Mouse (Mus musculus): ENCODE data around the gene Ppm1b. TPM values are rescaled to one million over a fixed set of nuclear protein-coding genes. Genes with fewer than 3 reads are reported as not detected.

Ppm1b gene
- total RNA-seq, 1 experiment = 75.9 TPM

GRCm38 (mm10) chr17:84981721-84982120, 25.2 kb downstream of the Ppm1b start:
- Histone ChIP-seq H3K4me3 (ENCODE audit: insufficient read depth in 1 of 2, low read depth in 1 of 2, low read length in 2 of 2, poor library complexity in 1 of 2, severe bottlenecking in 1 of 2) (no peak overlapping the region), H3K4me1 (ENCODE audit: control insufficient read depth in 2 of 2, insufficient read depth in 2 of 2, low read length in 2 of 2, poor library complexity in 1 of 2) (peaks cover 2 to 3% of the 10 kb centered on the region in 2 experiments; a peak in 1 of 4 replicates), H3K9ac (ENCODE audit: insufficient read depth, low read depth, low read length, poor library complexity, severe bottlenecking) (no peak overlapping the region), H3K36me3 (ENCODE audit: control insufficient read depth, insufficient read depth, low read length, poor library complexity, severe bottlenecking) (peaks cover 16% of the 10 kb centered on the region; the same call in 1 of the 2 replicates), H3K27ac (ENCODE audit: insufficient read depth, low read depth, low read length, poor library complexity, severe bottlenecking) (no peak overlapping the region), H3K9me3 (ENCODE audit: control insufficient read depth, insufficient read depth, low read depth, low read length) (peaks cover 31% of the 10 kb centered on the region)
- no peak for DNase-seq (ENCODE audit: low read depth, low spot score)
- no peak for TF ChIP-seq ZC3H11A (IDR thresholded peaks at IDR 0.05; ENCODE audit: borderline replicate concordance, low read depth, low read length)
- TF ChIP-seq ZNF384 (IDR thresholded peaks at IDR 0.05; ENCODE audit: low read depth, low read length) = no peak
- no peak for TF ChIP-seq HCFC1 (IDR thresholded peaks at IDR 0.05; ENCODE audit: borderline replicate concordance, insufficient read depth, low read length)
- TF ChIP-seq MAFK (IDR thresholded peaks at IDR 0.05; ENCODE audit: insufficient read depth, low read depth, low read length) = no peak
- no peak for TF ChIP-seq CHD2 (IDR thresholded peaks at IDR 0.05; ENCODE audit: low read depth, low read length)
- in situ Hi-C loops (cut with MboI; ENCODE audit: low sequenced_read_pairs in 2 of 2, unreplicated experiment in 2 of 2) = no loop called here

GRCm38 (mm10) chr17:84982735-84983134, 26.2 kb downstream of the Ppm1b start:
- Histone ChIP-seq H3K9ac (ENCODE audit: insufficient read depth, low read depth, low read length, poor library complexity, severe bottlenecking) (no peak overlapping the region), H3K9me3 (ENCODE audit: control insufficient read depth, insufficient read depth, low read depth, low read length) (peaks cover 23% of the 10 kb centered on the region), H3K36me3 (ENCODE audit: control insufficient read depth, insufficient read depth, low read length, poor library complexity, severe bottlenecking) (peaks cover 10% of the 10 kb centered on the region; the same call in 1 of the 2 replicates), H3K27ac (ENCODE audit: insufficient read depth, low read depth, low read length, poor library complexity, severe bottlenecking) (no peak overlapping the region), H3K4me1 (ENCODE audit: control insufficient read depth in 2 of 2, insufficient read depth in 2 of 2, low read length in 2 of 2, poor library complexity in 1 of 2) (peaks cover 2 to 3% of the 10 kb centered on the region in 2 experiments; a peak in 1 of 4 replicates), H3K4me3 (ENCODE audit: insufficient read depth in 1 of 2, low read depth in 1 of 2, low read length in 2 of 2, poor library complexity in 1 of 2, severe bottlenecking in 1 of 2) (no peak overlapping the region)
- DNase-seq (ENCODE audit: low read depth, low spot score) = no peak
- TF ChIP-seq ZNF384 (IDR thresholded peaks at IDR 0.05; ENCODE audit: low read depth, low read length) (no peak), HCFC1 (IDR thresholded peaks at IDR 0.05; ENCODE audit: borderline replicate concordance, insufficient read depth, low read length) (no peak), CHD2 (IDR thresholded peaks at IDR 0.05; ENCODE audit: low read depth, low read length) (no peak), MAFK (IDR thresholded peaks at IDR 0.05; ENCODE audit: insufficient read depth, low read depth, low read length) (no peak), ZC3H11A (IDR thresholded peaks at IDR 0.05; ENCODE audit: borderline replicate concordance, low read depth, low read length) (no peak)
- in situ Hi-C loops (cut with MboI; ENCODE audit: low sequenced_read_pairs in 2 of 2, unreplicated experiment in 2 of 2) = no loop called here

- Histone ChIP-seq H3K36me3 (ENCODE audit: control insufficient read depth, insufficient read depth, low read length, poor library complexity, severe bottlenecking) (peaks cover 4% of the 10 kb centered on the region; the same call in 1 of the 2 replicates), H3K27ac (ENCODE audit: insufficient read depth, low read depth, low read length, poor library complexity, severe bottlenecking) (no peak overlapping the region), H3K4me3 (ENCODE audit: insufficient read depth in 1 of 2, low read depth in 1 of 2, low read length in 2 of 2, poor library complexity in 1 of 2, severe bottlenecking in 1 of 2) (no peak overlapping the region), H3K9ac (ENCODE audit: insufficient read depth, low read depth, low read length, poor library complexity, severe bottlenecking) (no peak overlapping the region), H3K9me3 (ENCODE audit: control insufficient read depth, insufficient read depth, low read depth, low read length) (no peaks in the 10 kb centered on the region; the same call in 1 of the 2 replicates), H3K4me1 (ENCODE audit: control insufficient read depth in 2 of 2, insufficient read depth in 2 of 2, low read length in 2 of 2, poor library complexity in 1 of 2) (peaks cover 2 to 3% of the 10 kb centered on the region in 2 experiments; a peak in 1 of 4 replicates)
- no peak for DNase-seq (ENCODE audit: low read depth, low spot score)
- in situ Hi-C loops (cut with MboI; ENCODE audit: low sequenced_read_pairs in 2 of 2, unreplicated experiment in 2 of 2) = no loop called here
- no peak for TF ChIP-seq MAFK (IDR thresholded peaks at IDR 0.05; ENCODE audit: insufficient read depth, low read depth, low read length)
Observed at GRCm38 (mm10) chr17:84986368-84986767, 29.8 kb downstream of the Ppm1b start.

- peaks cover 4% of the 10 kb centered on the region; the same call in 1 of the 2 replicates for H3K36me3 ChIP-seq (ENCODE audit: control insufficient read depth, insufficient read depth, low read length, poor library complexity, severe bottlenecking)
- in situ Hi-C loops (cut with MboI; ENCODE audit: low sequenced_read_pairs in 2 of 2, unreplicated experiment in 2 of 2) = no loop called here
- H3K4me1 ChIP-seq (ENCODE audit: control insufficient read depth in 2 of 2, insufficient read depth in 2 of 2, low read length in 2 of 2, poor library complexity in 1 of 2) = peaks cover 2 to 3% of the 10 kb centered on the region in 2 experiments; a peak in 1 of 4 replicates
- H3K27ac ChIP-seq (ENCODE audit: insufficient read depth, low read depth, low read length, poor library complexity, severe bottlenecking) = no peak overlapping the region
- no peak overlapping the region for H3K9ac ChIP-seq (ENCODE audit: insufficient read depth, low read depth, low read length, poor library complexity, severe bottlenecking)
- H3K4me3 ChIP-seq (ENCODE audit: insufficient read depth in 1 of 2, low read depth in 1 of 2, low read length in 2 of 2, poor library complexity in 1 of 2, severe bottlenecking in 1 of 2) = no peak overlapping the region
- H3K9me3 ChIP-seq (ENCODE audit: control insufficient read depth, insufficient read depth, low read depth, low read length) = no peaks in the 10 kb centered on the region
- no peak for DNase-seq (ENCODE audit: low read depth, low spot score)
- TF ChIP-seq ZNF384 (IDR thresholded peaks at IDR 0.05; ENCODE audit: low read depth, low read length) (no peak), CHD2 (IDR thresholded peaks at IDR 0.05; ENCODE audit: low read depth, low read length) (no peak), HCFC1 (IDR thresholded peaks at IDR 0.05; ENCODE audit: borderline replicate concordance, insufficient read depth, low read length) (no peak), ZC3H11A (IDR thresholded peaks at IDR 0.05; ENCODE audit: borderline replicate concordance, low read depth, low read length) (no peak), MAFK (IDR thresholded peaks at IDR 0.05; ENCODE audit: insufficient read depth, low read depth, low read length) (no peak)
Observed at GRCm38 (mm10) chr17:84987834-84988410, 31.4 kb downstream of the Ppm1b start.
